Mouse (Mus musculus) right cerebral cortex, postnatal 25 days (tissue): Measurements from ENCODE around the gene Traf4.

Source experiments
- DNase-seq: peaks from one replicate; pipeline ENCODE4 v3.0.0; 2022

Traf4 gene

GRCm38 (mm10) chr11:78182450-78182849, 17.1 kb upstream of the Traf4 start:
- no peak for DNase-seq

- DNase-seq = no peak
Observed at GRCm38 (mm10) chr11:78181830-78182357, 16.5 kb upstream of the Traf4 start.

GRCm38 (mm10) chr11:78180081-78180761, 14.8 kb upstream of the Traf4 start:
- DNase-seq = no peak

GRCm38 (mm10) chr11:78179438-78179999, 14.1 kb upstream of the Traf4 start:
- DNase-seq = no peak

- no peak for DNase-seq
Observed at GRCm38 (mm10) chr11:78178859-78179437, 13.6 kb upstream of the Traf4 start.

GRCm38 (mm10) chr11:78177903-78178858, 12.8 kb upstream of the Traf4 start:
- DNase-seq = peak; percentile 90

GRCm38 (mm10) chr11:78177437-78177836, 12.0 kb upstream of the Traf4 start:
- DNase-seq = no peak

GRCm38 (mm10) chr11:78176905-78177331, 11.5 kb upstream of the Traf4 start:
- DNase-seq = no peak

- peak; percentile 84 for DNase-seq
Observed at GRCm38 (mm10) chr11:78176402-78176862, 11.0 kb upstream of the Traf4 start, which contains the start of the genes Nek8 and Tlcd1. Gene Nek8 (minus strand): TSS chr11:78176675. Gene Tlcd1 (plus strand): TSS chr11:78176711.

- no peak for DNase-seq
Observed at GRCm38 (mm10) chr11:78175771-78176401, 10.5 kb upstream of the Traf4 start.

- no peak for DNase-seq
Observed at GRCm38 (mm10) chr11:78174506-78174905, 9.1 kb upstream of the Traf4 start.

- DNase-seq = no peak
Observed at GRCm38 (mm10) chr11:78172748-78173383, 7.5 kb upstream of the Traf4 start.

- no peak for DNase-seq
Observed at GRCm38 (mm10) chr11:78172034-78172747, 6.8 kb upstream of the Traf4 start.

- no peak for DNase-seq
Observed at GRCm38 (mm10) chr11:78171328-78171727, 5.9 kb upstream of the Traf4 start.

GRCm38 (mm10) chr11:78170306-78170705, 4.9 kb upstream of the Traf4 start:
- DNase-seq = no peak

- no peak for DNase-seq
Observed at GRCm38 (mm10) chr11:78168541-78169468, 3.4 kb upstream of the Traf4 start.

- DNase-seq = no peak
Observed at GRCm38 (mm10) chr11:78167257-78167959, 2.0 kb upstream of the Traf4 start.

- DNase-seq = no peak
Observed at GRCm38 (mm10) chr11:78166640-78167039, 1.3 kb upstream of the Traf4 start.

- DNase-seq = no peak
Observed at GRCm38 (mm10) chr11:78166161-78166560, 772 bp upstream of the Traf4 start.
